Mouse (Mus musculus) erythroblast, embryonic 14.5 days (primary cell): Measurements from ENCODE around the gene Tbx5.

Experiments
- GATA1 ChIP-seq: IDR thresholded peaks from 2 replicates; pipeline ENCODE4 v1.6.1; 2012; ENCODE audit warnings: low read length, inconsistent platforms, mixed read lengths
- TAL1 ChIP-seq: IDR thresholded peaks from 3 replicates; pipeline ENCODE4 v1.6.1; 2012; ENCODE audit warnings: low read length, inconsistent platforms, mixed read lengths

GRCm38 (mm10) chr5:119799419-119800242 is 32.8 kb upstream of the Tbx5 start:
- TF ChIP-seq TAL1, result no peak
- no peak for TF ChIP-seq GATA1
